Mouse (Mus musculus): ENCODE results near the gene Acy3. TPM values are rescaled to one million over a fixed set of nuclear protein-coding genes. Genes with fewer than 3 reads are reported as not detected.

The Acy3 gene
- total and polyA plus RNA-seq, 2 experiments from 2014 or later: 2.5 to 2.6 TPM

GRCm38 (mm10) chr19:4005971-4006370, 19.6 kb downstream of the Acy3 start:
- ATAC-seq (ENCODE audit: low FRiP score) (no peak), DNase-seq (ENCODE audit: low spot score) (no peak)
- H3K4me3 ChIP-seq (ENCODE audit: low read depth, low read length): no peak overlapping the region
- peaks cover 41% of the 10 kb centered on the region for H3K36me3 ChIP-seq (ENCODE audit: insufficient read depth, low read length)
- no peaks in the 10 kb centered on the region for H3K27me3 ChIP-seq (ENCODE audit: insufficient read depth, low read length)
- no peaks in the 10 kb centered on the region for H3K9me3 ChIP-seq (ENCODE audit: low read length)
- TF ChIP-seq CTCF (IDR thresholded peaks at IDR 0.05): no peak
- H3K4me1 ChIP-seq (ENCODE audit: insufficient read depth, low read length): peaks cover 7% of the 10 kb centered on the region; the same call in 1 of the 2 replicates
- 94% methylated on average over 8 of the region's 8 CpGs for WGBS
- no peak overlapping the region for H3K4me2 ChIP-seq (ENCODE audit: low read depth, low read length, poor library complexity, severe bottlenecking)
- no peak overlapping the region for H3K9ac ChIP-seq (replicated peaks; ENCODE audit: low read length, poor library complexity, severe bottlenecking)
- no peak overlapping the region for H3K27ac ChIP-seq (ENCODE audit: low read depth, low read length)

- Histone ChIP-seq H3K4me3 (ENCODE audit: low read depth, low read length) (no peak overlapping the region), H3K27me3 (ENCODE audit: insufficient read depth, low read length) (no peaks in the 10 kb centered on the region), H3K4me2 (ENCODE audit: low read depth, low read length, poor library complexity, severe bottlenecking) (no peak overlapping the region), H3K9me3 (ENCODE audit: low read length) (no peaks in the 10 kb centered on the region), H3K9ac (replicated peaks; ENCODE audit: low read length, poor library complexity, severe bottlenecking) (no peak overlapping the region), H3K27ac (ENCODE audit: low read depth, low read length) (no peak overlapping the region), H3K4me1 (ENCODE audit: insufficient read depth, low read length) (peaks cover 5% of the 10 kb centered on the region; the same call in 1 of the 2 replicates), H3K36me3 (ENCODE audit: insufficient read depth, low read length) (peaks cover 37% of the 10 kb centered on the region)
- no peak for DNase-seq (ENCODE audit: low spot score)
- no peak for ATAC-seq (ENCODE audit: low FRiP score)
- WGBS: 94% methylated on average over 5 of the region's 5 CpGs
- TF ChIP-seq CTCF (IDR thresholded peaks at IDR 0.05): no peak
Observed at GRCm38 (mm10) chr19:4011086-4011485, 24.7 kb downstream of the Acy3 start.

GRCm38 (mm10) chr19:4012432-4013022, 26.2 kb downstream of the Acy3 start, which contains the start of gene Ndufv1:
Gene Ndufv1 (minus strand): TSS chr19:4012806.
- Histone ChIP-seq H3K36me3 (ENCODE audit: insufficient read depth, low read length) (peaks cover 24% of the 10 kb centered on the region), H3K9me3 (ENCODE audit: low read length) (no peaks in the 10 kb centered on the region), H3K27me3 (ENCODE audit: insufficient read depth, low read length) (no peaks in the 10 kb centered on the region), H3K4me1 (ENCODE audit: insufficient read depth, low read length) (peaks cover 5% of the 10 kb centered on the region; the same call in 1 of the 2 replicates), H3K4me2 (ENCODE audit: low read depth, low read length, poor library complexity, severe bottlenecking) (peak within 1 kb of the TSS; percentile 61), H3K4me3 (ENCODE audit: low read depth, low read length) (peak within 1 kb of the TSS; percentile 81), H3K9ac (replicated peaks; ENCODE audit: low read length, poor library complexity, severe bottlenecking) (peak within 1 kb of the TSS; percentile 79), H3K27ac (ENCODE audit: low read depth, low read length) (peak within 1 kb of the TSS; percentile 77)
- ATAC-seq (ENCODE audit: low FRiP score) (peak; percentile 99), DNase-seq (ENCODE audit: low spot score) (peak; percentile 99)
- 0% methylated on average over 45 of the region's 45 CpGs for WGBS
- TF ChIP-seq CTCF (IDR thresholded peaks at IDR 0.05): peak; percentile 92

GRCm38 (mm10) chr19:4013066-4013465, 26.7 kb downstream of the Acy3 start:
- WGBS: 26% methylated on average over 9 of the region's 9 CpGs
- ATAC-seq (ENCODE audit: low FRiP score): no peak

GRCm38 (mm10) chr19:4014802-4015201, 28.4 kb downstream of the Acy3 start:
- ATAC-seq (ENCODE audit: low FRiP score): no peak
- no peaks in the 10 kb centered on the region for H3K9me3 ChIP-seq (ENCODE audit: low read length)

More at GRCm38 (mm10) chr19:4013066-4013465, 26.7 kb downstream of the Acy3 start:
- Histone ChIP-seq H3K27ac (ENCODE audit: low read depth, low read length) (no peak overlapping the region), H3K4me2 (ENCODE audit: low read depth, low read length, poor library complexity, severe bottlenecking) (peak overlapping the region; percentile 56), H3K9me3 (ENCODE audit: low read length) (no peaks in the 10 kb centered on the region), H3K4me3 (ENCODE audit: low read depth, low read length) (peak overlapping the region; percentile 81), H3K27me3 (ENCODE audit: insufficient read depth, low read length) (no peaks in the 10 kb centered on the region), H3K36me3 (ENCODE audit: insufficient read depth, low read length) (peaks cover 18% of the 10 kb centered on the region), H3K9ac (replicated peaks; ENCODE audit: low read length, poor library complexity, severe bottlenecking) (no peak overlapping the region), H3K4me1 (ENCODE audit: insufficient read depth, low read length) (peaks cover 5% of the 10 kb centered on the region; the same call in 1 of the 2 replicates)
- DNase-seq (ENCODE audit: low spot score): no peak
- no peak for TF ChIP-seq CTCF (IDR thresholded peaks at IDR 0.05)

GRCm38 (mm10) chr19:4015635-4016034, 29.3 kb downstream of the Acy3 start:
- WGBS: 67% methylated on average over 5 of the region's 5 CpGs
- Histone ChIP-seq H3K36me3 (ENCODE audit: insufficient read depth, low read length) (no peaks in the 10 kb centered on the region), H3K27ac (ENCODE audit: low read depth, low read length) (no peak overlapping the region), H3K4me3 (ENCODE audit: low read depth, low read length) (no peak overlapping the region), H3K4me1 (ENCODE audit: insufficient read depth, low read length) (peaks cover 5% of the 10 kb centered on the region; the same call in 1 of the 2 replicates), H3K27me3 (ENCODE audit: insufficient read depth, low read length) (no peaks in the 10 kb centered on the region), H3K9me3 (ENCODE audit: low read length) (no peaks in the 10 kb centered on the region), H3K4me2 (ENCODE audit: low read depth, low read length, poor library complexity, severe bottlenecking) (no peak overlapping the region), H3K9ac (replicated peaks; ENCODE audit: low read length, poor library complexity, severe bottlenecking) (no peak overlapping the region)
- no peak for TF ChIP-seq CTCF (IDR thresholded peaks at IDR 0.05)
- DNase-seq (ENCODE audit: low spot score): no peak
- no peak for ATAC-seq (ENCODE audit: low FRiP score)

More at GRCm38 (mm10) chr19:4014802-4015201, 28.4 kb downstream of the Acy3 start:
- peaks cover 5% of the 10 kb centered on the region; the same call in 1 of the 2 replicates for H3K4me1 ChIP-seq (ENCODE audit: insufficient read depth, low read length)
- TF ChIP-seq CTCF (IDR thresholded peaks at IDR 0.05): no peak
- H3K9ac ChIP-seq (replicated peaks; ENCODE audit: low read length, poor library complexity, severe bottlenecking): no peak overlapping the region; the same call in 1 of the 2 replicates
- H3K4me3 ChIP-seq (ENCODE audit: low read depth, low read length): no peak overlapping the region
- H3K27me3 ChIP-seq (ENCODE audit: insufficient read depth, low read length): no peaks in the 10 kb centered on the region
- peaks cover 2% of the 10 kb centered on the region; the same call in 1 of the 2 replicates for H3K36me3 ChIP-seq (ENCODE audit: insufficient read depth, low read length)
- no peak for DNase-seq (ENCODE audit: low spot score)
- H3K4me2 ChIP-seq (ENCODE audit: low read depth, low read length, poor library complexity, severe bottlenecking): no peak overlapping the region
- H3K27ac ChIP-seq (ENCODE audit: low read depth, low read length): no peak overlapping the region

Measured in midbrain, postnatal 0 days (tissue).